Comparison of ENCODE assay signal across 23 mouse cellular contexts in genomic region chr11:60730169-60730568, GRCm38 (mm10). TPM values are rescaled to one million over a fixed set of nuclear protein-coding genes. Genes with fewer than 3 reads are reported as not detected.
DNase-seq lines count a peak whose midpoint lies in the region; ATAC-seq and TF ChIP-seq lines count a peak whose summit lies in the region.
"Had no signal": no experiment of that assay in that cellular context is flagged by ENCODE, and none has a peak within 500 bp of the region (broad histone marks: within the 10 kb centered on the region; RNA-seq: fewer than 3 reads in every experiment).

No protein-coding gene starts in this region.

- TF ChIP-seq CTCF in gastrocnemius, adult 2 months (IDR thresholded peaks at IDR 0.05), result no peak
- TF ChIP-seq CTCF in lung, adult 2 months (IDR thresholded peaks at IDR 0.05; ENCODE audit: insufficient read depth, low read length), result no peak

- H3K27ac ChIP-seq in gastrocnemius, adult 2 months, result peak overlapping the region; percentile 97
- H3K27ac ChIP-seq: forebrain, embryonic 15.5 days; hindbrain, embryonic 12.5 days; kidney, embryonic 15.5 days; limb, embryonic 13.5 days; liver, embryonic 13.5 days had no signal

- H3K4me3 ChIP-seq in gastrocnemius, adult 2 months, result peak overlapping the region; percentile 79
- no peak overlapping the region for H3K4me3 ChIP-seq in lung, adult 2 months (replicated peaks; ENCODE audit: extremely low read depth, low read depth, low read length)
- H3K4me3 ChIP-seq: forebrain, embryonic 15.5 days; heart, embryonic 12.5 days; hindbrain, embryonic 12.5 days; kidney, embryonic 15.5 days; limb, embryonic 13.5 days; liver, embryonic 13.5 days had no signal

- intact Hi-C loops in gastrocnemius, adult 2 months (cut with DNase I), result no loop called here
- intact Hi-C loops in left cerebral cortex, postnatal 36 days (cut with DNase I), result no loop called here

- WGBS in lung, adult 2 months, result 67% methylated on average over 9 of the region's 9 CpGs

- H3K4me1 ChIP-seq in lung, adult 2 months (ENCODE audit: control insufficient read depth, insufficient read depth, low read length), result peaks cover 18% of the 10 kb centered on the region

- no peak for TF ChIP-seq POLR2A in lung, adult 2 months (IDR thresholded peaks at IDR 0.05; ENCODE audit: borderline replicate concordance, extremely low read depth, low read depth, low read length)

- peak; percentile 32 for ATAC-seq in megakaryocyte, adult 5-6 weeks (ENCODE audit: poor library complexity, severe bottlenecking)
- ATAC-seq: forebrain, embryonic 15.5 days; midbrain, embryonic 16.5 days; Patski had no signal

- peak; percentile 64 for DNase-seq in gastrocnemius, adult 2 months
- DNase-seq in gastrocnemius, adult 18-20 months (ENCODE audit: low spot score), result no peak
- DNase-seq in lung, adult 18-20 months, result peak; percentile 48 to 59
- no peak for DNase-seq in lung, adult 2 months
- DNase-seq in 416B (ENCODE audit: low read depth), result peak; percentile 21
- DNase-seq in left cerebral cortex, postnatal 36 days (ENCODE audit: low spot score in 2 of 2), result no peak
- DNase-seq: adrenal gland, postnatal 36 days; B cell, adult 2 months; cerebellum, adult 11 months; cerebellum, postnatal 36 days; heart, postnatal 14 days; kidney, adult 11 months; layer of hippocampus, postnatal 36 days; liver, embryonic 13.5 days; thymus, postnatal 14 days had no signal

RNA-seq across cellular contexts. Expression of gene Mief2, which starts 2.0 kb away (rescaled TPM):
- 10 to 100 TPM; 61.9 to 91.0 TPM for total RNA-seq in gastrocnemius, adult 2 months (2021)
- 10 to 100 TPM; 75.2 to 94.4 TPM for total RNA-seq in gastrocnemius, adult 18-20 months (2021)
- polyA plus RNA-seq in lung, adult 2 months (2012; rRNA removed), result 22.3 and 25.4 TPM in 2 replicates
- 3.3 and 3.7 TPM in 2 replicates for total RNA-seq in megakaryocyte, adult 5-6 weeks (2015)
- total RNA-seq in megakaryocyte, adult 5-6 weeks (2017), result 4.7 and 7.4 TPM in 2 replicates
- 10 to 100 TPM; 19.4 to 21.6 TPM for total RNA-seq in left cerebral cortex, postnatal 36 days (2021)

RNA-seq across cellular contexts. Expression of gene Flii, which starts 3.1 kb away (rescaled TPM):
- total RNA-seq in gastrocnemius, adult 2 months (2021), result 100 to 1,000 TPM in 1 of 2 experiments, 10 to 100 TPM in 1; 96.1 to 103 TPM
- total RNA-seq in gastrocnemius, adult 18-20 months (2021), result 100 to 1,000 TPM; 108 to 113 TPM
- polyA plus RNA-seq in lung, adult 2 months (2012; rRNA removed), result 236 and 264 TPM in 2 replicates
- total RNA-seq in megakaryocyte, adult 5-6 weeks (2015), result 115 and 144 TPM in 2 replicates
- 158 and 172 TPM in 2 replicates for total RNA-seq in megakaryocyte, adult 5-6 weeks (2017)
- total RNA-seq in left cerebral cortex, postnatal 36 days (2021), result 10 to 100 TPM; 59.5 to 67.6 TPM

RNA-seq across cellular contexts. Expression of gene Llgl1, which starts 30.6 kb away (rescaled TPM):
- total RNA-seq in gastrocnemius, adult 2 months (2021), result 1 to 10 TPM; 9.0 to 9.5 TPM
- total RNA-seq in gastrocnemius, adult 18-20 months (2021), result 1 to 10 TPM; 8.9 to 9.2 TPM
- polyA plus RNA-seq in lung, adult 2 months (2012; rRNA removed), result 61.6 and 68.2 TPM in 2 replicates
- total RNA-seq in megakaryocyte, adult 5-6 weeks (2015), result 6.4 and 6.6 TPM in 2 replicates
- 4.1 and 4.9 TPM in 2 replicates for total RNA-seq in megakaryocyte, adult 5-6 weeks (2017)
- 10 to 100 TPM; 37.9 to 41.0 TPM for total RNA-seq in left cerebral cortex, postnatal 36 days (2021)

RNA-seq across cellular contexts. Expression of gene Top3a, which starts 47.0 kb away (rescaled TPM):
- total RNA-seq in gastrocnemius, adult 2 months (2021), result 1 to 10 TPM; 4.5 to 4.7 TPM
- total RNA-seq in gastrocnemius, adult 18-20 months (2021), result 1 to 10 TPM; 3.7 to 5.0 TPM
- 6.1 and 6.9 TPM in 2 replicates for polyA plus RNA-seq in lung, adult 2 months (2012; rRNA removed)
- total RNA-seq in megakaryocyte, adult 5-6 weeks (2015), result 6.0 and 10.5 TPM in 2 replicates
- total RNA-seq in megakaryocyte, adult 5-6 weeks (2017), result 12.6 and 14.8 TPM in 2 replicates
- total RNA-seq in left cerebral cortex, postnatal 36 days (2021), result 1 to 10 TPM; 4.0 to 5.2 TPM

RNA-seq across cellular contexts. Expression of gene Smcr8, which starts 47.2 kb away (rescaled TPM):
- 10 to 100 TPM; 19.8 to 20.1 TPM for total RNA-seq in gastrocnemius, adult 2 months (2021)
- total RNA-seq in gastrocnemius, adult 18-20 months (2021), result 10 to 100 TPM; 18.4 to 18.5 TPM
- 9.4 and 11.5 TPM in 2 replicates for polyA plus RNA-seq in lung, adult 2 months (2012; rRNA removed)
- 27.4 and 32.1 TPM in 2 replicates for total RNA-seq in megakaryocyte, adult 5-6 weeks (2015)
- total RNA-seq in megakaryocyte, adult 5-6 weeks (2017), result 16.8 and 18.7 TPM in 2 replicates
- total RNA-seq in left cerebral cortex, postnatal 36 days (2021), result 10 to 100 TPM; 30.2 to 31.8 TPM

Comparison
In these comparisons a context has a peak if more than half of its experiments do, and no peak if none do; other contexts are left out.
1. DNase-seq: peak in gastrocnemius, adult 2 months (single experiment), lung, adult 18-20 months (2 of 2) and 416B (single experiment); none in gastrocnemius, adult 18-20 months (single experiment), lung, adult 2 months (single experiment) and left cerebral cortex, postnatal 36 days (0 of 2).